Mouse (Mus musculus): Measurements from ENCODE around the gene Bbof1. TPM values are rescaled to one million over a fixed set of nuclear protein-coding genes. Genes with fewer than 3 reads are reported as not detected.

Gene Bbof1
- polyA plus RNA-seq, 1 experiment from 2014 or later, result 0.48 TPM

DNA sequence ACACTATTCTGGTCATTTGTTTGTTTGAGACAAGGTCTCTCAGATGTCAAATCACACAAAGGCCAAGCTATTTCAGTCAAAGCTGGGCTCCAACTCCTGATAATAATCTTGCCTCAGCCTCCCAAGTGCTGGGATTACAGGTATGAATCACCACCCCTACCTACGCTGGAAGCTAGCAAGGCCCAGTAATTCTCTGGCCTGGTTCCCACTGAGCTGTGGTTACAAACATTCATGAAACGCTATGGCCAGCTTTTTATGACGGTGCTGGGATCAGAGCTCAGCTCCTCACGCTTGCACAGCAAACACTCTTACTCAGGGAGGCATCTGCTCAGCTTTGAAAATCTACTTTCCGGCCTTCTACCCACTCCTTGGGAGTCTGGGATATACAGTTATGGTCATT, 15.0 kb upstream of the Bbof1 start:
- H3K27ac ChIP-seq (replicated peaks; ENCODE audit: low read depth, low read length), result no peak overlapping the region
- H3K4me1 ChIP-seq (ENCODE audit: control insufficient read depth, insufficient read depth, low read length), result no peaks in the 10 kb centered on the region
- 86% methylated on average over 5 of the region's 5 CpGs for WGBS
- H3K36me3 ChIP-seq (ENCODE audit: control insufficient read depth, insufficient read depth, low read length), result no peaks in the 10 kb centered on the region
- H3K9me3 ChIP-seq (ENCODE audit: control insufficient read depth, low read length), result no peaks in the 10 kb centered on the region
- ATAC-seq (ENCODE audit: insufficient number of reproducible peaks, low FRiP score, low TSS enrichment, low read depth), result no peak
- no peak overlapping the region for H3K4me3 ChIP-seq (ENCODE audit: low read depth, low read length)
- H3K27me3 ChIP-seq (ENCODE audit: control insufficient read depth, insufficient read depth, low read length), result no peaks in the 10 kb centered on the region
- no peak overlapping the region for H3K9ac ChIP-seq (ENCODE audit: low read length)
- no peak for DNase-seq (ENCODE audit: low spot score)
- H3K4me2 ChIP-seq (ENCODE audit: low read depth, severe bottlenecking), result no peak overlapping the region

DNA sequence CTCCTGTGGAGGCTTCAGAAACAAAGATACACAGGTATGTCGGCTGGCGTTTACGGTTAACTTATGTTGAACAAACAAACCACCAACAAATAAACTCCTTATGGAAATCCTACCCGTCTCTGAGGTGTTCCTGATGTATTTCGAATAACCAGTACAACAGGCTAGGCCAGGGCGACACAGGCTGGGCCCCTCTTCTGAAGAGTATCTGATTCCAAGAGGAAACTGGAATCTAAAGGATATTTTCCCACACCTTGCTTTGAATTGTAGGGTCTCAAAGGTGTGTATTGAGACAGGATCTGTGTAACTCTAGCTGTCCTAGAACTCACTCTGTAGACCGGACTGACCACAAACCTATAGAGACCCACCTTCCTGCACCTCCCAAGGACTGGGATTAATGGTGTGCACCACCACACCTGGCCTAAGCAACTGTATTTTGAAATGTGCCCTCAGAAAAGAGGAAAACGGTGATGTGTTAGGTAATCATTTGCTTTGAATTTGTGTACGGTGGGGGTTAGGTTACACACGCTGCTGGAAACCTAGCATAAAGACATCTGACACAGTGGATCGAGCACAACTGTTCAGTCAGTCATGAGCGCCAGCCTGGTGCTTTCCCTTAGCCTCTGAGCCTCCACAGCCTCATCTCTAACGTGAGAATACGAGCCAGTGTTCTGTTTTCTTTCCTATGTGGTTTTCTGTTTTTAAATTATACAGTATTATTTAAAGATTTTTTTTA, 11.8 kb upstream of the Bbof1 start:
- Histone ChIP-seq H3K4me2 (ENCODE audit: low read depth, severe bottlenecking) (no peak overlapping the region), H3K9ac (ENCODE audit: low read length) (no peak overlapping the region), H3K36me3 (ENCODE audit: control insufficient read depth, insufficient read depth, low read length) (no peaks in the 10 kb centered on the region), H3K27me3 (ENCODE audit: control insufficient read depth, insufficient read depth, low read length) (no peaks in the 10 kb centered on the region), H3K4me1 (ENCODE audit: control insufficient read depth, insufficient read depth, low read length) (no peaks in the 10 kb centered on the region), H3K9me3 (ENCODE audit: control insufficient read depth, low read length) (no peaks in the 10 kb centered on the region), H3K27ac (replicated peaks; ENCODE audit: low read depth, low read length) (no peak overlapping the region), H3K4me3 (ENCODE audit: low read depth, low read length) (no peak overlapping the region)
- 89% methylated on average over 14 of the region's 14 CpGs for WGBS
- DNase-seq (ENCODE audit: low spot score) (no peak), ATAC-seq (ENCODE audit: insufficient number of reproducible peaks, low FRiP score, low TSS enrichment, low read depth) (no peak)

- Histone ChIP-seq H3K27ac (replicated peaks; ENCODE audit: low read depth, low read length) (no peak overlapping the region), H3K9ac (ENCODE audit: low read length) (no peak overlapping the region), H3K4me2 (ENCODE audit: low read depth, severe bottlenecking) (no peak overlapping the region), H3K4me1 (ENCODE audit: control insufficient read depth, insufficient read depth, low read length) (no peaks in the 10 kb centered on the region), H3K9me3 (ENCODE audit: control insufficient read depth, low read length) (no peaks in the 10 kb centered on the region), H3K4me3 (ENCODE audit: low read depth, low read length) (no peak overlapping the region), H3K27me3 (ENCODE audit: control insufficient read depth, insufficient read depth, low read length) (no peaks in the 10 kb centered on the region), H3K36me3 (ENCODE audit: control insufficient read depth, insufficient read depth, low read length) (no peaks in the 10 kb centered on the region)
- DNase-seq (ENCODE audit: low spot score) (no peak), ATAC-seq (ENCODE audit: insufficient number of reproducible peaks, low FRiP score, low TSS enrichment, low read depth) (no peak)
Measured at GRCm38 (mm10) chr12:84397685-84398084, 11.2 kb upstream of the Bbof1 start.

GRCm38 (mm10) chr12:84398629-84399028, 10.2 kb upstream of the Bbof1 start:
- H3K4me3 ChIP-seq (ENCODE audit: low read depth, low read length), result no peak overlapping the region
- ATAC-seq (ENCODE audit: insufficient number of reproducible peaks, low FRiP score, low TSS enrichment, low read depth) (no peak), DNase-seq (ENCODE audit: low spot score) (no peak)
- H3K36me3 ChIP-seq (ENCODE audit: control insufficient read depth, insufficient read depth, low read length), result no peaks in the 10 kb centered on the region
- no peak overlapping the region for H3K27ac ChIP-seq (replicated peaks; ENCODE audit: low read depth, low read length)
- H3K4me1 ChIP-seq (ENCODE audit: control insufficient read depth, insufficient read depth, low read length), result no peaks in the 10 kb centered on the region
- H3K27me3 ChIP-seq (ENCODE audit: control insufficient read depth, insufficient read depth, low read length), result no peaks in the 10 kb centered on the region
- WGBS, result 84% methylated on average over 5 of the region's 5 CpGs
- no peak overlapping the region for H3K4me2 ChIP-seq (ENCODE audit: low read depth, severe bottlenecking)
- H3K9me3 ChIP-seq (ENCODE audit: control insufficient read depth, low read length), result no peaks in the 10 kb centered on the region
- H3K9ac ChIP-seq (ENCODE audit: low read length), result no peak overlapping the region

DNA sequence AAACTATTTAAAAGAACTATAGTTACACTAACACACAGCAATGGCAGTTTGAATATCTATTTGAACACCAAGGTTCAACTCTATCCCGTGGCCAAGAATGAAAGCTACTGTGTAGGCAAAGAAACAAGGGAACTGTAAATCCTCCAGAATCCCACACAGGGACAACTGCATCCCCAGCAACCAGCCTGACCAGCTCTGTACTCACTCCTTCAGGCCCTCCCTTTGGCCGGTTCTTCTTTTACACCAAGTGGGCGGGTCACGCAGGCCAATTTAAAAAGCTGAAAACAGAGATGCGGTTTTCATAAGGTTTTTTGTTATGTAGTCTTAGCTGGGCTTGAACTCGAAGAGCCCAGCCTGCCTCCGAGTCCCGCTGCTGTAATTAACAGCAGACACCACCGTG, 9.7 kb upstream of the Bbof1 start:
- Histone ChIP-seq H3K9me3 (ENCODE audit: control insufficient read depth, low read length) (no peaks in the 10 kb centered on the region), H3K9ac (ENCODE audit: low read length) (no peak overlapping the region), H3K27me3 (ENCODE audit: control insufficient read depth, insufficient read depth, low read length) (no peaks in the 10 kb centered on the region), H3K36me3 (ENCODE audit: control insufficient read depth, insufficient read depth, low read length) (no peaks in the 10 kb centered on the region), H3K27ac (replicated peaks; ENCODE audit: low read depth, low read length) (no peak overlapping the region), H3K4me1 (ENCODE audit: control insufficient read depth, insufficient read depth, low read length) (no peaks in the 10 kb centered on the region), H3K4me3 (ENCODE audit: low read depth, low read length) (no peak overlapping the region), H3K4me2 (ENCODE audit: low read depth, severe bottlenecking) (no peak overlapping the region)
- no peak for ATAC-seq (ENCODE audit: insufficient number of reproducible peaks, low FRiP score, low TSS enrichment, low read depth)
- WGBS, result 75% methylated on average over 9 of the region's 9 CpGs
- DNase-seq (ENCODE audit: low spot score), result no peak

- no peak overlapping the region for H3K4me3 ChIP-seq (ENCODE audit: low read depth, low read length)
- H3K4me2 ChIP-seq (ENCODE audit: low read depth, severe bottlenecking), result no peak overlapping the region
- H3K9me3 ChIP-seq (ENCODE audit: control insufficient read depth, low read length), result no peaks in the 10 kb centered on the region
- H3K4me1 ChIP-seq (ENCODE audit: control insufficient read depth, insufficient read depth, low read length), result no peaks in the 10 kb centered on the region
- no peaks in the 10 kb centered on the region for H3K27me3 ChIP-seq (ENCODE audit: control insufficient read depth, insufficient read depth, low read length)
- H3K9ac ChIP-seq (ENCODE audit: low read length), result no peak overlapping the region
- H3K27ac ChIP-seq (replicated peaks; ENCODE audit: low read depth, low read length), result no peak overlapping the region
- no peak for DNase-seq (ENCODE audit: low spot score)
- no peak for ATAC-seq (ENCODE audit: insufficient number of reproducible peaks, low FRiP score, low TSS enrichment, low read depth)
- WGBS, result 77% methylated on average over 9 of the region's 9 CpGs
- no peaks in the 10 kb centered on the region for H3K36me3 ChIP-seq (ENCODE audit: control insufficient read depth, insufficient read depth, low read length)
Measured at GRCm38 (mm10) chr12:84399663-84400062, 9.2 kb upstream of the Bbof1 start.

- DNase-seq (ENCODE audit: low spot score) (no peak), ATAC-seq (ENCODE audit: insufficient number of reproducible peaks, low FRiP score, low TSS enrichment, low read depth) (no peak)
- no peaks in the 10 kb centered on the region for H3K9me3 ChIP-seq (ENCODE audit: control insufficient read depth, low read length)
- H3K27ac ChIP-seq (replicated peaks; ENCODE audit: low read depth, low read length), result no peak overlapping the region
- H3K36me3 ChIP-seq (ENCODE audit: control insufficient read depth, insufficient read depth, low read length), result no peaks in the 10 kb centered on the region
- H3K9ac ChIP-seq (ENCODE audit: low read length), result no peak overlapping the region
- no peaks in the 10 kb centered on the region for H3K27me3 ChIP-seq (ENCODE audit: control insufficient read depth, insufficient read depth, low read length)
- WGBS, result 80% methylated on average over 3 of the region's 3 CpGs
- no peaks in the 10 kb centered on the region for H3K4me1 ChIP-seq (ENCODE audit: control insufficient read depth, insufficient read depth, low read length)
- H3K4me3 ChIP-seq (ENCODE audit: low read depth, low read length), result no peak overlapping the region
- H3K4me2 ChIP-seq (ENCODE audit: low read depth, severe bottlenecking), result no peak overlapping the region
Measured at GRCm38 (mm10) chr12:84400068-84400467, 8.8 kb upstream of the Bbof1 start.

- no peak overlapping the region for H3K4me2 ChIP-seq (ENCODE audit: low read depth, severe bottlenecking)
- no peaks in the 10 kb centered on the region for H3K27me3 ChIP-seq (ENCODE audit: control insufficient read depth, insufficient read depth, low read length)
- H3K36me3 ChIP-seq (ENCODE audit: control insufficient read depth, insufficient read depth, low read length), result no peaks in the 10 kb centered on the region
- WGBS, result 65% methylated on average over 3 of the region's 3 CpGs
- H3K4me1 ChIP-seq (ENCODE audit: control insufficient read depth, insufficient read depth, low read length), result no peaks in the 10 kb centered on the region
- H3K9me3 ChIP-seq (ENCODE audit: control insufficient read depth, low read length), result no peaks in the 10 kb centered on the region
- DNase-seq (ENCODE audit: low spot score), result no peak
- no peak overlapping the region for H3K4me3 ChIP-seq (ENCODE audit: low read depth, low read length)
- H3K9ac ChIP-seq (ENCODE audit: low read length), result no peak overlapping the region
- ATAC-seq (ENCODE audit: insufficient number of reproducible peaks, low FRiP score, low TSS enrichment, low read depth), result no peak
- H3K27ac ChIP-seq (replicated peaks; ENCODE audit: low read depth, low read length), result no peak overlapping the region
Measured at GRCm38 (mm10) chr12:84400653-84401052, 8.2 kb upstream of the Bbof1 start.

DNA sequence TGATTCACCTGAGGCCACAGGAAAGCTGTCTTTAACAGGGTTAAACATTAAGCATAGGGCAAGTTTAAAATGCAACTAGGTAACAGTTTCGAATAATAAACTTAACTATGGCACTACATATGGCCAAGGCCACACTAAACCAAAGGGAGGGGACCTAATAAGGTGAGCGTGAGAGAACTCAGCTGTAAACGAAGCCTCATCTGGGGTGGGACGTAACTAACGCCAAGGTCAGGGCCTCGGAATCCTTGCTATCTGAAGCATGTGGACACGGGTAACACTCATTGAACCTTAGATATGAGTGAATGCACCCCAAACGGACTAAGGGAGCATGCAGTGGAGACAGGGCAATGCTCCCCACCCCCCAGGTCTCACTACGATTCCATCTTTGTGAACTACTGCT, 5.9 kb upstream of the Bbof1 start:
- no peak overlapping the region for H3K4me3 ChIP-seq (ENCODE audit: low read depth, low read length)
- H3K9me3 ChIP-seq (ENCODE audit: control insufficient read depth, low read length), result no peaks in the 10 kb centered on the region
- DNase-seq (ENCODE audit: low spot score) (no peak), ATAC-seq (ENCODE audit: insufficient number of reproducible peaks, low FRiP score, low TSS enrichment, low read depth) (no peak)
- WGBS, result 70% methylated on average over 9 of the region's 9 CpGs
- no peaks in the 10 kb centered on the region; the same call in 1 of the 2 replicates for H3K4me1 ChIP-seq (ENCODE audit: control insufficient read depth, insufficient read depth, low read length)
- no peak overlapping the region for H3K9ac ChIP-seq (ENCODE audit: low read length)
- no peaks in the 10 kb centered on the region for H3K27me3 ChIP-seq (ENCODE audit: control insufficient read depth, insufficient read depth, low read length)
- H3K27ac ChIP-seq (replicated peaks; ENCODE audit: low read depth, low read length), result no peak overlapping the region
- no peaks in the 10 kb centered on the region for H3K36me3 ChIP-seq (ENCODE audit: control insufficient read depth, insufficient read depth, low read length)
- no peak overlapping the region for H3K4me2 ChIP-seq (ENCODE audit: low read depth, severe bottlenecking)
